Mouse (Mus musculus): ENCODE data around the gene Slc27a5.

- TF ChIP-seq MAFK (IDR thresholded peaks at IDR 0.05; ENCODE audit: insufficient replicate concordance, low read length) = no peak
- no peak for TF ChIP-seq CTCF (conservative IDR thresholded peaks at IDR 0.05 in 1 of 2, IDR thresholded peaks at IDR 0.05 in 1 of 2; ENCODE audit: low read depth in 2 of 2, low read length in 2 of 2)
- TF ChIP-seq EP300 (IDR thresholded peaks at IDR 0.05; ENCODE audit: low read length) = no peak
- TF ChIP-seq BHLHE40 (IDR thresholded peaks at IDR 0.05; ENCODE audit: low read depth, low read length) = no peak
- no peak for TF ChIP-seq POLR2A (IDR thresholded peaks at IDR 0.05; ENCODE audit: low read depth, low read length)
- no peak for TF ChIP-seq RAD21 (IDR thresholded peaks at IDR 0.05; ENCODE audit: low read depth, low read length)
- TF ChIP-seq USF1 (IDR thresholded peaks at IDR 0.05; ENCODE audit: low read depth, low read length) = no peak
These were observed 8.5 kb upstream of the Slc27a5 start for GRCm38 (mm10) chr7:13006531-13006930.
